Mouse (Mus musculus): Measurements from ENCODE around the gene Supt6. TPM values are rescaled to one million over a fixed set of nuclear protein-coding genes. Genes with fewer than 3 reads are reported as not detected.

The Supt6 gene
- polyA plus RNA-seq, 1 experiment from 2014 or later = 25.5 TPM

DNA sequence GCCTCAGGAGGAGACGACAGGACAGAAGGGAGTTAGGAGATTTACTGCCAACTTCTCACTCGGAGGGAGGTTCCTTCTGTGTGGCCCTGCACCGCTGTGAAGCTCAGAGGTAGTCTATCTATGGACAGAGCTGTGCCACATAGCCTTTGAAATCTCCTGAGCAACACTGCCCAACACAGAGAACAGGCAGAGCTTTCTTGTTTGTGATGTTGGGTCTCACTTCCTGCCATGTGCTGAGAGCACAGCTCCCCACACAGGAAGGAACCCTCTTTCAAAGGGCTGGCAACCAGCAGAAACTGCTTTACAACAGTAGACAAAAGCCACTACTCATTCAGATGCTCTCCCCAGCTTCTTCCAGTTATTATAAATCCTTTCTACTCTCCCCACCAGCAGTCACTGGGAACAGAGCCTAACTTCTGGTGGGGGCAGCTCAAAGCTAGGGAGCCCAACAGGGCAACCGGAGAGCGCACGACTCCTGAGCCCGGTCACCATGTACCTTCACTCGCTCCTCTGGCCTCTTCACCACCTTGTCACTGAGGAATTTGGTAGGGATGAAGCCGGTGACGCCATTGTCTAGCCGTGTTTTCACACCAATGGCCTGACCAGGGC is 30.0 kb downstream of the Supt6 start:
- Histone ChIP-seq H3K9ac (no peak overlapping the region), H3K4me2 (no peak overlapping the region), H3K9me3 (no peaks in the 10 kb centered on the region), H3K27me3 (no peaks in the 10 kb centered on the region), H3K27ac (no peak overlapping the region), H3K4me3 (no peak overlapping the region), H3K36me3 (peaks cover 88% of the 10 kb centered on the region), H3K4me1 (no peaks in the 10 kb centered on the region)
- WGBS = 89% methylated on average over 11 of the region's 11 CpGs
- ATAC-seq (ENCODE audit: borderline replicate concordance, extremely low read depth, low FRiP score, low TSS enrichment) = no peak

- WGBS = 79% methylated on average over 14 of the region's 14 CpGs
Measured at GRCm38 (mm10) chr11:78213086-78213817, 32.5 kb downstream of the Supt6 start.

DNA sequence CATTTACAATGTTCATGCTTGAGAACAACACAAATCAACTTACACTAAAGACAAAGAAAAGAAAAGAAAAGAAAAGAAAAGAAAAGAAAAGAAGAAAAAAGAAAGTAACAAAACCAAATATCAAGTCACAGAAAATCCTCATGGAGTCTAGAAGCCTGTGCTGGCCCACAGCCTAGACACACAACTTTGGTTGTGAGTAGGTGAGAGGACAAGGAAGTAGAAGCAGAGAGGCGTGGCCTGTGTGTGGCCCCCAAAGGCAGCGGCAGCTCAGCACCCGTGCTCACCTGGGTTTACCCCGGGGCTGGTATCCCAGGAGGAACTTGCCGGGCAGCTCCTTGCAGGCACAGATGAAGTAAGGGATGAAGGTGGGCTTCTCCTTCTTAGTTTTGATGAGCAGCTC is 34.3 kb downstream of the Supt6 start:
- no peaks in the 10 kb centered on the region for H3K9me3 ChIP-seq
- no peak for ATAC-seq (ENCODE audit: borderline replicate concordance, extremely low read depth, low FRiP score, low TSS enrichment)
- H3K27me3 ChIP-seq = no peaks in the 10 kb centered on the region
- no peak overlapping the region for H3K9ac ChIP-seq
- no peak overlapping the region for H3K27ac ChIP-seq
- no peak overlapping the region for H3K4me3 ChIP-seq
- peaks cover 89% of the 10 kb centered on the region for H3K36me3 ChIP-seq
- 84% methylated on average over 5 of the region's 5 CpGs for WGBS
- H3K4me1 ChIP-seq = no peaks in the 10 kb centered on the region
- no peak overlapping the region for H3K4me2 ChIP-seq

More at GRCm38 (mm10) chr11:78213086-78213817, 32.5 kb downstream of the Supt6 start:
- Histone ChIP-seq H3K9me3 (no peaks in the 10 kb centered on the region), H3K9ac (no peak overlapping the region), H3K4me1 (no peaks in the 10 kb centered on the region), H3K27ac (no peak overlapping the region), H3K4me3 (no peak overlapping the region), H3K27me3 (no peaks in the 10 kb centered on the region), H3K4me2 (no peak overlapping the region), H3K36me3 (peaks cover 89% of the 10 kb centered on the region)
- no peak for ATAC-seq (ENCODE audit: borderline replicate concordance, extremely low read depth, low FRiP score, low TSS enrichment)

- H3K27ac ChIP-seq = no peak overlapping the region
Measured at GRCm38 (mm10) chr11:78210615-78211014, 35.2 kb downstream of the Supt6 start.

DNA sequence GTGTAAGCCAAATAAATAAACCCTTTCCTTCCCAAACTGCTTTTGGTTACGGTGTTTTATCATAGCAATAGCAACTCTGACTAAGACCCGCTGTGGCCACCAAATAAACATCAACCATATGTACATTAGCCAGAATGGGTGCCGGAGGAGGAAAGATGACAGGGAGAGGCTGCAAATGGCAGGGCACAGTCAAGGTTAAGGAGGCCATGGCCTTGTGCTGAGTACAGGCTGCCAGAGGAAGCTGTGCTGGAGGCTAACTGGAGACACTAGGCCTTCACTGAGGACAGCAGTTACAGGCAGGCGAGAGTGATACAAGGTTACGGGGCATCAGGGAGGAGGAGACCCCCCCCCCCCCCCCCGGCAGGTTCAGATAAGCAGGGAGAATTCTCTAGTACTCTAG is 35.9 kb downstream of the Supt6 start:
- 78% methylated on average over 6 of the region's 6 CpGs for WGBS
- Histone ChIP-seq H3K4me2 (no peak overlapping the region), H3K4me1 (no peaks in the 10 kb centered on the region), H3K27me3 (no peaks in the 10 kb centered on the region), H3K27ac (no peak overlapping the region), H3K4me3 (no peak overlapping the region), H3K36me3 (peaks cover 86% of the 10 kb centered on the region), H3K9ac (no peak overlapping the region), H3K9me3 (no peaks in the 10 kb centered on the region)
- no peak for ATAC-seq (ENCODE audit: borderline replicate concordance, extremely low read depth, low FRiP score, low TSS enrichment)

More at GRCm38 (mm10) chr11:78210615-78211014, 35.2 kb downstream of the Supt6 start:
- H3K4me3 ChIP-seq = no peak overlapping the region
- no peaks in the 10 kb centered on the region for H3K9me3 ChIP-seq
- no peak overlapping the region for H3K4me2 ChIP-seq
- peaks cover 89% of the 10 kb centered on the region for H3K36me3 ChIP-seq
- no peak for ATAC-seq (ENCODE audit: borderline replicate concordance, extremely low read depth, low FRiP score, low TSS enrichment)
- no peaks in the 10 kb centered on the region for H3K4me1 ChIP-seq
- no peaks in the 10 kb centered on the region for H3K27me3 ChIP-seq
- no peak overlapping the region for H3K9ac ChIP-seq
- 43% methylated on average over 7 of the region's 7 CpGs for WGBS

GRCm38 (mm10) chr11:78207190-78207589 is 38.6 kb downstream of the Supt6 start:
- WGBS = 86% methylated on average over 7 of the region's 7 CpGs
- Histone ChIP-seq H3K27me3 (no peaks in the 10 kb centered on the region), H3K36me3 (peaks cover 65% of the 10 kb centered on the region), H3K4me3 (no peak overlapping the region), H3K4me2 (no peak overlapping the region), H3K4me1 (no peaks in the 10 kb centered on the region), H3K9ac (no peak overlapping the region), H3K27ac (no peak overlapping the region), H3K9me3 (no peaks in the 10 kb centered on the region)
- no peak for ATAC-seq (ENCODE audit: borderline replicate concordance, extremely low read depth, low FRiP score, low TSS enrichment)

DNA sequence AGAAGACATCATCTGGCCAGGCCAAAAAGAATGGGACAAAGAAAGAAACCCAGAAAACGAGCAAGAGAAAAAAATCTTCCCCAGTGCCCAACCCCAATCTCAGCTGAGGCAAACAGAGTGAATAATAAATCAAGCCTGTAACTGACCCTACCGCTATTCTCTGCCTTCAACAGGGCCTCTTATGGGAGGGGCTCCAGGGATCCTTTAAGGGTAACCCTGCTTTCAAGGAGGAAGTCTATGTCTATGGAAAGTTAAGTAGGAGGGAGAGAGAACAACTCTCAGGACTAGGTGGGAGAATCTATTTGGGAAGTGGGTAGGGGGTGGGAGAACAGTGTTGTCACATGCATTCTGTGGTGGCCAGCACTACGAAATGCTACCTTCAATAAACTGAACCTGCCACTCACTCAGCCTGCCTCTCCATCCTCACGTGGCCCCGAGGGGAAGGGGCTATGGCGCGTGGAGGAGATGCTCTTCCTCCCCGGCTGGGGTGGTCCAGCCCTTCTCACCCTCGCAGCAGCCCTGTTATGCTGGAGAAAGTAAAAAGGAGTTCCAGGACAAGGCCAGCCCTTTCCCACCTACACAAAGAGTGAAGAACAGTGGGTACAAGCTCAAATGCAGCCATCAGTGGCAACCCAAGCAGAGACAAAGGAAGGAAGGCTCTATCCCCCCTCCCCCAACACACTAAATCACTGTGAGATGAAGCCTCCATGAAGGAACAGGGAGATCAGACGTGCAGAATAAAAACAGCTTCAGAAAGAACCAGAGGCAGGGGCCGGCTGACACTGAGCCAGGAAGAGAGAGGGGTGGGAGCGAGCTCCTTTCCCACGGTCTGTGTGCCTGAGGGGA is 40.2 kb downstream of the Supt6 start:
- no peak for ATAC-seq (ENCODE audit: borderline replicate concordance, extremely low read depth, low FRiP score, low TSS enrichment)
- H3K36me3 ChIP-seq = peaks cover 52% of the 10 kb centered on the region

GRCm38 (mm10) chr11:78204287-78204686 is 41.5 kb downstream of the Supt6 start:
- Histone ChIP-seq H3K9me3 (no peaks in the 10 kb centered on the region), H3K4me1 (no peaks in the 10 kb centered on the region), H3K4me2 (no peak overlapping the region), H3K4me3 (no peak overlapping the region), H3K36me3 (peaks cover 39% of the 10 kb centered on the region), H3K9ac (no peak overlapping the region), H3K27ac (no peak overlapping the region), H3K27me3 (no peaks in the 10 kb centered on the region)
- 80% methylated on average over 6 of the region's 6 CpGs for WGBS
- ATAC-seq (ENCODE audit: borderline replicate concordance, extremely low read depth, low FRiP score, low TSS enrichment) = no peak

More for the DNA sequence above, 40.2 kb downstream of the Supt6 start:
- Histone ChIP-seq H3K9ac (no peak overlapping the region), H3K27me3 (no peaks in the 10 kb centered on the region), H3K27ac (no peak overlapping the region), H3K4me1 (no peaks in the 10 kb centered on the region), H3K4me3 (no peak overlapping the region), H3K9me3 (no peaks in the 10 kb centered on the region), H3K4me2 (no peak overlapping the region)
- 73% methylated on average over 13 of the region's 13 CpGs for WGBS

GRCm38 (mm10) chr11:78202372-78202771 is 43.4 kb downstream of the Supt6 start:
- H3K36me3 ChIP-seq = peaks cover 20% of the 10 kb centered on the region
- ATAC-seq (ENCODE audit: borderline replicate concordance, extremely low read depth, low FRiP score, low TSS enrichment) = no peak

GRCm38 (mm10) chr11:78195101-78195863 is 50.5 kb downstream of the Supt6 start:
- H3K4me2 ChIP-seq = peak overlapping the region; percentile 67
- peak overlapping the region; percentile 57 for H3K4me3 ChIP-seq
- H3K27ac ChIP-seq = peak overlapping the region; percentile 71

More at GRCm38 (mm10) chr11:78202372-78202771, 43.4 kb downstream of the Supt6 start:
- H3K27ac ChIP-seq = no peak overlapping the region
- H3K9me3 ChIP-seq = no peaks in the 10 kb centered on the region
- 89% methylated on average over 3 of the region's 3 CpGs for WGBS
- H3K4me3 ChIP-seq = no peak overlapping the region
- H3K4me2 ChIP-seq = no peak overlapping the region
- H3K27me3 ChIP-seq = no peaks in the 10 kb centered on the region
- H3K4me1 ChIP-seq = no peaks in the 10 kb centered on the region
- H3K9ac ChIP-seq = no peak overlapping the region

DNA sequence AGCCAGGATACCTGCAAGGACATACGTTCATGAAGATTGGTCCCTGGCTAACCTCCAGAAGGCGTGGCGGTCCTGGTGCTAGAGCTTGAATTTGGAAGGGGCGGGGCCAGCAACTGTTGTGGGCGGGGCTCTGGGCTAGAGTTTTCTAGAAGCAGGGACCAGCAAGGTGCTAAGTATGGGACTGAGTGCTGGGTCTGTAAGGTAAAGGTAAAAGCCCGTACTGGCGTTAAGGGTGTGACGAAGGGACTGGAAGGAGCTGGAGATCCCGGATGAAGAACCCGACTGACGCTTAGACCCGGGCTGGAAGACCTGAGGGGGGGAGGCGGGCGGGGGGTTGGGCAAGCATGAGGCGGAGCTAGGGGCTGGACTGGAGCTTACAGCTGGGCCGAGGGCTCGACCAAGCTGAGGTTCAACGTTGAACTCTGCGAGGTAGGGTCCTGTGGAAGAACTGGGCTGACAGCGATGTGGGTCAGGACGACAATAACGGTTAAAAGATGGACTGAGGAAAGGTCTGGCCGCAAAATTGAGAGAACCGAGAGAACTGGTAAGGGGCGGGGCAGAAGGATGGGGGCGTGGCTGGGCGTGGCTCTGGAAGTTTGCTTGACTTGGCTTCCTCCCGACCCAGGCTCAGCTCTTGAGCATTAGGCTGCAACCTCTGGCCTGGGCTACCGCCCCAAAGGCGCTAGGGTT is 51.2 kb downstream of the Supt6 start:
- Histone ChIP-seq H3K9ac (peak overlapping the region; percentile 27), H3K4me2 (peak overlapping the region; percentile 67), H3K9me3 (no peaks in the 10 kb centered on the region), H3K4me3 (peak overlapping the region; percentile 57), H3K36me3 (peaks cover 18% of the 10 kb centered on the region), H3K27me3 (no peaks in the 10 kb centered on the region), H3K27ac (peak overlapping the region; percentile 71), H3K4me1 (peaks cover 26% of the 10 kb centered on the region)
- peak; percentile 77 for ATAC-seq (ENCODE audit: borderline replicate concordance, extremely low read depth, low FRiP score, low TSS enrichment)
- WGBS = 3% methylated on average over 30 of the region's 30 CpGs

More at GRCm38 (mm10) chr11:78195101-78195863, 50.5 kb downstream of the Supt6 start:
- Histone ChIP-seq H3K27me3 (no peaks in the 10 kb centered on the region), H3K4me1 (peaks cover 20% of the 10 kb centered on the region), H3K9me3 (no peaks in the 10 kb centered on the region), H3K36me3 (peaks cover 18% of the 10 kb centered on the region), H3K9ac (peak overlapping the region; percentile 27)
- 48% methylated on average over 23 of the region's 23 CpGs for WGBS
- ATAC-seq (ENCODE audit: borderline replicate concordance, extremely low read depth, low FRiP score, low TSS enrichment) = no peak

Data from lung, embryonic 15.5 days (tissue).